Mouse (Mus musculus): ENCODE results near the gene Gm20388. TPM values are rescaled to one million over a fixed set of nuclear protein-coding genes. Genes with fewer than 3 reads are reported as not detected.

Gene Gm20388
- total RNA-seq, 2 experiments from 2014 or later = not detected

GRCm38 (mm10) chr8:121896476-121897145 is 1986.0 kb downstream of the Gm20388 start:
- DNase-seq (ENCODE audit: low spot score in 2 of 2) = no peak

- DNase-seq (ENCODE audit: low spot score in 2 of 2) = no peak
Measured at GRCm38 (mm10) chr8:121897205-121897604, 1986.6 kb downstream of the Gm20388 start.

- no peak for DNase-seq (ENCODE audit: low spot score in 2 of 2)
Measured at GRCm38 (mm10) chr8:121897871-121898381, 1987.3 kb downstream of the Gm20388 start.

GRCm38 (mm10) chr8:121898401-121898931 is 1987.8 kb downstream of the Gm20388 start:
- peak; percentile 64 to 70 for DNase-seq (ENCODE audit: low spot score in 2 of 2)

- DNase-seq (ENCODE audit: low spot score in 2 of 2) = no peak
Measured at GRCm38 (mm10) chr8:121899180-121900044, 1988.8 kb downstream of the Gm20388 start.

- no peak for DNase-seq (ENCODE audit: low spot score in 2 of 2)
Measured at GRCm38 (mm10) chr8:121901498-121902236, 1991.0 kb downstream of the Gm20388 start.

- DNase-seq (ENCODE audit: low spot score in 2 of 2) = no peak
Measured at GRCm38 (mm10) chr8:121903977-121904376, 1993.3 kb downstream of the Gm20388 start.

- DNase-seq (ENCODE audit: low spot score in 2 of 2) = no peak
Measured at GRCm38 (mm10) chr8:121904999-121905398, 1994.4 kb downstream of the Gm20388 start.

GRCm38 (mm10) chr8:121905420-121905819 is 1994.8 kb downstream of the Gm20388 start:
- no peak for DNase-seq (ENCODE audit: low spot score in 2 of 2)

GRCm38 (mm10) chr8:121905864-121906263 is 1995.2 kb downstream of the Gm20388 start:
- no peak for DNase-seq (ENCODE audit: low spot score in 2 of 2)

GRCm38 (mm10) chr8:121906542-121907512 is 1996.2 kb downstream of the Gm20388 start:
- peak; percentile 47 to 52 for DNase-seq (ENCODE audit: low spot score in 2 of 2)

- peak; percentile 96 to 97 for DNase-seq (ENCODE audit: low spot score in 2 of 2)
Measured at GRCm38 (mm10) chr8:121907587-121908248, 1997.1 kb downstream of the Gm20388 start, which contains the start of gene Slc7a5. Gene Slc7a5 (minus strand): TSS chr8:121907694.

GRCm38 (mm10) chr8:121908378-121909147 is 1997.9 kb downstream of the Gm20388 start:
- no peak for DNase-seq (ENCODE audit: low spot score in 2 of 2)

- DNase-seq (ENCODE audit: low spot score in 2 of 2) = no peak
Measured at GRCm38 (mm10) chr8:121909148-121909541, 1998.5 kb downstream of the Gm20388 start.

- peak; percentile 76 to 88 for DNase-seq (ENCODE audit: low spot score in 2 of 2)
Measured at GRCm38 (mm10) chr8:121909663-121910062, 1999.0 kb downstream of the Gm20388 start.

GRCm38 (mm10) chr8:121911400-121911799 is 2000.8 kb downstream of the Gm20388 start:
- no peak for DNase-seq (ENCODE audit: low spot score in 2 of 2)

GRCm38 (mm10) chr8:121911987-121912386 is 2001.3 kb downstream of the Gm20388 start:
- DNase-seq (ENCODE audit: low spot score in 2 of 2) = no peak

- no peak for DNase-seq (ENCODE audit: low spot score in 2 of 2)
Measured at GRCm38 (mm10) chr8:121912831-121913230, 2002.2 kb downstream of the Gm20388 start.
